Mouse (Mus musculus): ENCODE data around the gene Fat2.

DNA sequence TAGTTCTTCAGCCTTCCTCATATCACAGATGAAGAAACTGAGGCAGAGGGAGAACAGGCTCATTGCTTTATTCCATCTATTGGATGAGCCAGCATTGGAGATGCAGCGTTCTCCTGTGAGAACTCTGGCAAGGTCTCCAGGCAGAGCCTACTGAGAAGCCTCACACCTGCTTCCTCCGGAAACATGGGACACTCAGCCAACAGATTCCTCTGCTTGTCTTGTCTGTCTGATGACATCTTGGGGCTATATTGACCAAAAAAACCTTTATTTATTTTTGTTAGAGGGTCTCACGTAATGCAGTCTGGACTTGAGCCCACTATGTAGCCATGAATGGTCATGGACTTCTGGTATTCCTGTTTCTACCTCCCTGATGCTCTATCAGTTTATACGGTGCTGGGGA is 1.8 kb downstream of the Fat2 start:
- TF ChIP-seq CTCF (IDR thresholded peaks at IDR 0.05; ENCODE audit: extremely low read depth, insufficient read length, insufficient replicate concordance, low read depth, low read length) (no peak), POLR2A (IDR thresholded peaks at IDR 0.05; ENCODE audit: low read depth, low read length) (no peak)

All from small intestine, adult 2 months (tissue).